ENCODE assay signal across 19 mouse cellular contexts in genomic region chr11:88658926-88659325, GRCm38 (mm10).
"Had no signal": no experiment of that assay in that cellular context is flagged by ENCODE, and none has a peak within 500 bp of the region (broad histone marks: within the 10 kb centered on the region; RNA-seq: fewer than 3 reads in every experiment).

No protein-coding gene starts in this region.

- H3K4me3 ChIP-seq: lung, embryonic 15.5 days; megakaryocyte, embryonic 14.5 days; midbrain, embryonic 13.5 days; midbrain, embryonic 15.5 days; neural tube, embryonic 12.5 days had no signal

- H3K9ac ChIP-seq: lung, embryonic 15.5 days; midbrain, embryonic 13.5 days; midbrain, embryonic 15.5 days; neural tube, embryonic 12.5 days had no signal

- H3K27ac ChIP-seq: lung, embryonic 15.5 days; macrophage; midbrain, embryonic 15.5 days; neural tube, embryonic 12.5 days had no signal

- H3K4me2 ChIP-seq: lung, embryonic 15.5 days; midbrain, embryonic 11.5 days; midbrain, embryonic 13.5 days; midbrain, embryonic 15.5 days; neural tube, embryonic 12.5 days had no signal

- ATAC-seq: lung, postnatal 0 days; midbrain, embryonic 13.5 days; midbrain, embryonic 15.5 days had no signal

- H3K9me3 ChIP-seq: lung, embryonic 15.5 days; megakaryocyte, embryonic 14.5 days; midbrain, embryonic 13.5 days; midbrain, embryonic 15.5 days; neural tube, embryonic 12.5 days had no signal

- H3K36me3 ChIP-seq: midbrain, embryonic 15.5 days had no signal

- DNase-seq: lung, adult 2 months; lung, postnatal 14 days; lung, postnatal 36 days; retina, postnatal 1 day; right cerebral cortex, adult 18-20 months; right cerebral cortex, postnatal 25 days; right cerebral cortex, postnatal 4 days; spleen, adult 18-20 months; thymus, adult 18-20 months; thymus, postnatal 14 days; thymus, postnatal 36 days had no signal

- H3K27me3 ChIP-seq: lung, embryonic 15.5 days; megakaryocyte, embryonic 14.5 days; midbrain, embryonic 13.5 days; midbrain, embryonic 15.5 days; neural tube, embryonic 12.5 days had no signal
